Mouse (Mus musculus) limb, embryonic 12.5 days (tissue): ENCODE results near the gene Tbc1d4. TPM values are rescaled to one million over a fixed set of nuclear protein-coding genes. Genes with fewer than 3 reads are reported as not detected.

Experiments used
- ATAC-seq: fragments of 200-750 bp; cut with Nextera tagmentation; 2 replicates; pipeline ENCODE4 v1.8.0; 2017; ENCODE audit warnings: low read depth, moderate TSS enrichment; ENCODE audit not compliant: insufficient number of reproducible peaks, insufficient read depth, low FRiP score, low TSS enrichment
- H3K27ac ChIP-seq: fragments of 300-500 bp; sonication (generic); 2 replicates; pipeline ENCODE4 v1.5.1; 2016; ENCODE audit warnings: mild to moderate bottlenecking, moderate library complexity
- H3K27me3 ChIP-seq: fragments of 300-500 bp; sonication (generic); 2 replicates; pipeline ENCODE4 v1.6.1; 2016; ENCODE audit warnings: mild to moderate bottlenecking, moderate library complexity
- H3K36me3 ChIP-seq: fragments of 300-500 bp; sonication (generic); 2 replicates; pipeline ENCODE4 v1.6.1; 2016; ENCODE audit warnings: mild to moderate bottlenecking, moderate library complexity
- H3K4me1 ChIP-seq: fragments of 300-500 bp; sonication (generic); replicated peaks from 2 replicates; pipeline ENCODE4 v1.6.1; 2016
- H3K4me2 ChIP-seq: fragments of 300-500 bp; sonication (generic); 2 replicates; pipeline ENCODE4 v1.6.1; 2016; ENCODE audit warnings: mild to moderate bottlenecking, moderate library complexity
- H3K4me3 ChIP-seq: fragments of 300-500 bp; sonication (generic); replicated peaks from 2 replicates; pipeline ENCODE4 v1.5.1; 2016; ENCODE audit warnings: mild to moderate bottlenecking
- H3K9ac ChIP-seq: fragments of 300-500 bp; sonication (generic); replicated peaks from 2 replicates; pipeline ENCODE4 v1.6.1; 2016; ENCODE audit warnings: mild to moderate bottlenecking, moderate library complexity
- H3K9me3 ChIP-seq: fragments of 300-500 bp; sonication (generic); 2 replicates; pipeline ENCODE4 v1.6.1; 2016; ENCODE audit warnings: mild to moderate bottlenecking, moderate library complexity
- WGBS: fragments of 180-500 bp; shearing (Covaris S2); methylation state at CpG from one replicate; pipeline ENCODE4 v1.1.7; 2016; 5-methylcytosine and 5-hydroxymethylcytosine counted together
- polyA plus RNA-seq: library from polyadenylated mRNA; unstranded; fragments of >200 nt; fragmentation: Nextera tagmentation; extraction: Ambion mirVana; gene quantifications from 2 replicates; pipeline ENCODE4 v1.2.1, GENCODE M21; 2016

Tbc1d4 gene
- polyA plus RNA-seq, 1 experiment from 2014 or later = 10.7 TPM

DNA sequence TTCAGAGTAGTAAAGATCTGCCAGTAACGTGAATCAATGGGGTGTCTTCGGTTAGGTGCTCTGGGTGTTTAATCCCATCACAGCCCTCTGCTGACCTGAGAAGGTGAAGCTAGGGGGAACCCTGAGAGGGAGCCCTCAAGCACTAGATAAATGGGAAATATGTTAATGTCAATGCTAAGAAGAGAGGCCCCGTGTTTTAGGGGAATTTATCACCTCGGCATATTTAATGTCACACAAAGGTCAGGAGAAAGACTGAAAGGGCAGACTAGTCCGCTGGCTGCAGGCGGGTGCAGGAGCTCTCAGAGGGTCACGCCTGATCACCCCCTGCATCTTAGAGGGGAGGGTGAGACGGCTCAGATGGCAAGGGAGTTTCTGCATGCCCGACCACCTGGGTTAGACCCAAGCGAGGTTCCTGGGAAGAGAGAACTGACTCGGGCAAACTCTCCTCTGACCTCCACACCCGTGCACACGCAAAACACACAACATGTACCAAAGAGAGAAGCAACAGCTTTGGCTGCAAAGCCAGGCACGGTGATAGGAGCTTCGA lies 120.7 kb downstream of the Tbc1d4 start:
- Histone ChIP-seq H3K9me3 (no peaks in the 10 kb centered on the region), H3K27ac (no peak overlapping the region), H3K27me3 (no peaks in the 10 kb centered on the region), H3K4me2 (no peak overlapping the region), H3K4me1 (no peaks in the 10 kb centered on the region), H3K36me3 (no peaks in the 10 kb centered on the region), H3K4me3 (no peak overlapping the region), H3K9ac (no peak overlapping the region)
- no peak for ATAC-seq
- 63% methylated on average over 15 of the region's 15 CpGs for WGBS

DNA sequence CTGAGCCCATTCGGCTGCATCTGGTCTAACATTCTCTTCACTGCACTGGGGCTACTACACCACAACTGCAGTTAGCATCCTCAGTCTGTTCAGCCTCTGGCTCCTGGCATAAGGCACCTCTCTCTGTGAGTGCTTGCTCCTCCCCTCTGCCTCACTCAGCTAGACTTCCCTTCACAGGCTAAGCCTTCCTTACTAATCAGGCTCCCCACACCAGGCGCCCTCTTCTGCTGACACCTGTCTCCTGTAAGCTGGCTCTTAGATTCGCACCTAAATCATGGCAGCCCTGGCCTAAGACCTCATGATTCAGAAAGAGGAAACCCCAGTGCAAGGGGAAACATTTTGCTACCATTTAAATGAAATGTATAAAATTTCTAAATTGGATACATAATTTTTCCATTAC lies 122.4 kb downstream of the Tbc1d4 start:
- ATAC-seq = no peak
- Histone ChIP-seq H3K36me3 (no peaks in the 10 kb centered on the region), H3K27me3 (no peaks in the 10 kb centered on the region), H3K9ac (no peak overlapping the region), H3K9me3 (no peaks in the 10 kb centered on the region), H3K27ac (no peak overlapping the region), H3K4me1 (no peaks in the 10 kb centered on the region), H3K4me2 (no peak overlapping the region), H3K4me3 (no peak overlapping the region)
- WGBS = 44% methylated on average over 3 of the region's 3 CpGs

DNA sequence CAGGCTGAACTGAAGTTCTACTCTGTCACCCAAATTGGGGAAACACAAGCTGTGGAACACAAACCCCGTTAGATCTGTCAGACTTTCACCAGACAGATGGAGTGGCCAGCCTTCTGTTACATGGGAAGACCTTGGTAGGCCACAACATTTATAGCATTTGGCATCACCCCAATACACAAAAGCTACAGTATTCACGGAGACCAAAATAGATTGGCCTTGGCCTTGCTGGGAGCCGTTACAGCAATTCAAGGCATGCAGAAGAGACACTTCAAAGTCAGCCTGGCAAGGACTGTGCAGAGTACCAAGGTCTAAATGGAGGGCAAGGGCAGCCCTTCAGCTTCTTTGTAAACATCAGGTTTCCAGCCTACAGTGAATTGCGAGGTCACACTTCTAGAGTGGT lies 125.8 kb downstream of the Tbc1d4 start:
- no peaks in the 10 kb centered on the region for H3K27me3 ChIP-seq
- H3K9ac ChIP-seq = no peak overlapping the region
- H3K4me3 ChIP-seq = no peak overlapping the region
- no peaks in the 10 kb centered on the region for H3K9me3 ChIP-seq
- H3K27ac ChIP-seq = no peak overlapping the region
- no peaks in the 10 kb centered on the region for H3K4me1 ChIP-seq
- WGBS = 80% methylated on average over 4 of the region's 4 CpGs
- no peak overlapping the region for H3K4me2 ChIP-seq
- H3K36me3 ChIP-seq = no peaks in the 10 kb centered on the region
- no peak for ATAC-seq

DNA sequence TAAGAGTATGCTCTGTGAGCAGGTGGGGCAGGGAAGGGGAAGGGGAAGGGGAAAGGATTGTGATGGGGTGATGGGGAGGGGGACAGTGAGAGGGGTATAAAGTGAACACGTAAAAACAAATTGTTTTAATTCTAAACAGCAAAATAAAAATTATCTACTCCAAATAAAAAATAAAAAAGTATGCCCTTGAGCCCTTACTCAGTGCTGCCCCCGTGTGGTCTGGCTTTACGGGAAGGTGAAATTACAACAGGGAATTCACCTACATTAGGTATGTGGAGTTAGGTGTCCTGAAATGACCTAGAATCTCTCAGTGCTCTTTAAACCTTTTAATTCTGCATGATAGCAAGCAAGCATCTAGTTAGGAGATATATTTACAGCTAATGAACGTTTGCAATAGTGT lies 126.7 kb downstream of the Tbc1d4 start:
- no peaks in the 10 kb centered on the region for H3K27me3 ChIP-seq
- ATAC-seq = no peak
- no peak overlapping the region for H3K27ac ChIP-seq
- no peak overlapping the region for H3K4me2 ChIP-seq
- H3K9ac ChIP-seq = no peak overlapping the region
- 50% methylated on average over 4 of the region's 4 CpGs for WGBS
- peaks cover 8% of the 10 kb centered on the region; the same call in 1 of the 2 replicates for H3K4me1 ChIP-seq
- no peak overlapping the region for H3K4me3 ChIP-seq
- H3K36me3 ChIP-seq = no peaks in the 10 kb centered on the region
- no peaks in the 10 kb centered on the region for H3K9me3 ChIP-seq

DNA sequence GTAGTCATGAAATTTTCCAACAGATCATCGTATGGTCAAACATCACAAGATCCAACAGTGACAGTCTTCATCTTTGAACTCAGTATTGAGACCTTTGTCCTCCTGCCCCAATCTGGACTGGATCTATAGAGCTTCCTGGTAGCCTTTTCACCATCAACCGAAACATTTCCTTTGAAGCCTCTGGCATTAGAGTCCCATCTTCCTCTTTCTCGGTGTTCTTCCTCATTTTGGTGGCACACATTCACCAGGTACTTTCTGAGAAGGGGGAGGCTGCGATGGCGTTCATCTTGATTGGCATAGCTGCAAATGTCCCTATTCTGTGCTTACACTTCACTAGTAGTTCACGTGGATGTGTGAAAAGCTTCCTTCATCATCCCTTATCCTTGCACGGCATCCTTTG lies 127.8 kb downstream of the Tbc1d4 start:
- 89% methylated on average over 7 of the region's 7 CpGs for WGBS

DNA sequence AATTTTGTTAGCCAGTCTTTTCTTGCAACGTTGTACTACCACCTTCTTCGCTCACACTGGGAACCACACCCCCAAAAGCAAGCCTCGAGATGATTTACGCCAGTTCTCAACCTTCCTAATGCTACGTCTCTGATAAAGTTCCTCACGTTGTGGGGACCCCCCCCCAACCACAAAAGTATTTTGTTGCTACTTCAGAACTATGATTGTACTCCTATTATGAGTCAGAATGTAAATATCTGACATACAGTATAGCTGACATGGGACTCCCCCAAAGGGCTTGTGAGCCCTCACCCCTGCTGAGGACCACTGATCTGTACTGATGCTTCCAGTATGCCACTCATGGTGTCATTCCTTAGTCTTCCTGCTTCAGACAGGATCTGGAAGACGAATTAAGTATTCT lies 128.4 kb downstream of the Tbc1d4 start:
- Histone ChIP-seq H3K36me3 (no peaks in the 10 kb centered on the region), H3K27me3 (no peaks in the 10 kb centered on the region), H3K4me3 (no peak overlapping the region), H3K4me2 (no peak overlapping the region), H3K4me1 (peaks cover 8% of the 10 kb centered on the region; the same call in 1 of the 2 replicates), H3K9ac (no peak overlapping the region), H3K9me3 (no peaks in the 10 kb centered on the region), H3K27ac (no peak overlapping the region)
- WGBS = 84% methylated on average over 7 of the region's 7 CpGs
- ATAC-seq = no peak

More for the DNA sequence above, 127.8 kb downstream of the Tbc1d4 start:
- H3K36me3 ChIP-seq = no peaks in the 10 kb centered on the region
- no peak overlapping the region for H3K9ac ChIP-seq
- no peaks in the 10 kb centered on the region for H3K27me3 ChIP-seq
- no peak overlapping the region for H3K27ac ChIP-seq
- H3K4me3 ChIP-seq = no peak overlapping the region
- no peaks in the 10 kb centered on the region for H3K9me3 ChIP-seq
- ATAC-seq = no peak
- H3K4me2 ChIP-seq = no peak overlapping the region
- peaks cover 8% of the 10 kb centered on the region; the same call in 1 of the 2 replicates for H3K4me1 ChIP-seq

DNA sequence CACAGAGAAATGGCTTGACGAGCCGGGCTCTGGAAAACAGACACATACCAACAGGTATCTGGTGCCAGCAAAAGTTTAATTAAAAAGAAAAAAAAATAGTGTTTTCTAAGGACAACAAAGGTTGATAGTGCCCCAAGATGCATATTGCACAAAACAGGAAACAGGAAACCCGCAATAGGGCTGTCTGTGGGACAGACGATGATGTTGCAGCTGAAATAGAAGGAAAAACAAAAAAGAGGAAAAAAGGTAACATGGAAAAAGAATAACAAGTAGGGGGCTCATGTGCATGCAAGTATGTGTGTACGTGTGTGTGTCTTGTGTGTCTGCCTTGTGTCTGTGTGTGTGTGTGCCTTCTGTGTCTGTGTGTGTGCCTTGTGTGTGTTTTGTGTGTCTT lies 131.2 kb downstream of the Tbc1d4 start:
- peaks cover 8% of the 10 kb centered on the region; the same call in 1 of the 2 replicates for H3K4me1 ChIP-seq
- H3K27me3 ChIP-seq = no peaks in the 10 kb centered on the region
- H3K4me3 ChIP-seq = no peak overlapping the region
- H3K9me3 ChIP-seq = no peaks in the 10 kb centered on the region; the same call in 1 of the 2 replicates
- no peak overlapping the region for H3K4me2 ChIP-seq
- 53% methylated on average over 5 of the region's 5 CpGs for WGBS
- H3K27ac ChIP-seq = no peak overlapping the region
- H3K9ac ChIP-seq = no peak overlapping the region
- no peak for ATAC-seq
- no peaks in the 10 kb centered on the region for H3K36me3 ChIP-seq

DNA sequence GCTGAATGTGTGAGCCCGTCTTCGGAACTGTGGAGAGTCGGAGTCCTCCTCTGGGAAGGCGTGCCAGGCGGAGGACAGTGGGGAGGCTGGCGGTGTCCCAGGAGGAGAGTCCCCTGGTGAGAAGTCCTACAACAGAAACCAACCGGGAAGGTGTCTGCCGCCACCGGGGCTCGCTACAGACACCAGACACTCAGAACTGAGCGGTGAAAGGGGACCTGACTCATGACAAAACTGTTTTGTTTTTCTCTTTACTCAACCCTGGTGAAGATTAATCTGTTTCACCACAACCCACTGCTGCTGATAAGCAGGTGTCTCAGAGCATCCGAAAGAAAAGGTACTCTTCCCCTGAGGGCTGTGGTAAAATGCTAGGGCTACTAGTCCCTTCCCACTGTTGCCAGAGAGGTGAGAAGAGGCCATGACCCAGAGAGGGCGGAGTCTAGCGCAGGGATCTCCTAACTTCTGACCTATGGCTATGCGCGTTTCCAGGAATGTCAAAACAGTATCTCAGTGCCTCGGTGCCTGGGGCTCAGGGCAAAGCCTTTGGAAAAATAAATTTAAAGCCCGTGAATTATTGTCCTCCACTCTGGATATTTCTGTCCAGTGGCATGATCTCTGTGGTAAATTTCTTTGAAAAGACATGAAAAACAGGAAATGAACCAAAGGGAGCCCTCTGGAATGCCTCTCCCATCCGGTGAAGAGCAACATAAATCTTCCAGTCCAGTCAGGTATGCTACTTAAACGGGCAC lies 131.7 kb downstream of the Tbc1d4 start:
- no peak overlapping the region for H3K4me2 ChIP-seq
- H3K9ac ChIP-seq = no peak overlapping the region
- WGBS = 56% methylated on average over 20 of the region's 20 CpGs
- H3K9me3 ChIP-seq = no peaks in the 10 kb centered on the region; the same call in 1 of the 2 replicates
- H3K27me3 ChIP-seq = no peaks in the 10 kb centered on the region
- peaks cover 8% of the 10 kb centered on the region; the same call in 1 of the 2 replicates for H3K4me1 ChIP-seq
- ATAC-seq = no peak
- no peak overlapping the region for H3K4me3 ChIP-seq
- H3K36me3 ChIP-seq = no peaks in the 10 kb centered on the region
- H3K27ac ChIP-seq = peak overlapping the region; percentile 12; the same call in 1 of the 2 replicates

DNA sequence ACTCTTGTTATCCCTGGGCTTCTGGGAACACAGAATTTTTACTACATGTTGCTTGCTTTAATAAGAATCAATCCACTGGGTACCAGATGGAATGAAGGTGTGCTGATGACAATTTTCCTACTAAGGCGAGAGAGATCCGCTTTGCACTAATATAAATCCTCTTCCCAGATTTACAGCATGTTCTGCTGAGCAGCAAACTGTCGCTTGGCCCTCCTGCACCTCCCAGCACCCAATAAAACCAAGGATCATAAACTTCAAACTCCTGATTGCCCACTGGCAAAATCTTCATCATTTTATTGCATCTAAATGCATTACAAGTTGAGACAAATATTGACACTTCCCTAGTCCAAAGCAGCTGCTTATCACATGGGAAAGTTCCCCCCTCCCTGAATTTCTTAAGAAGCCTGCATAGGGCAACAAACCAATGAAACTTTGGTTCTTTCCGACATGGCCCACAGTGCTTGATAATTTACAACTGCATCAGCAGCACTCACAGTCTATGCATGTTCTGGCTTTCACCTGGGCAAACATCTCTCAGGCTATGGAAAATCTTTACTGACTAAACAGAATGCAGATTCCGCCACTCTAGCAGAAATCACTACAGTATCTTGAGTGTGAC lies 139.4 kb downstream of the Tbc1d4 start:
- Histone ChIP-seq H3K9me3 (no peaks in the 10 kb centered on the region; the same call in 1 of the 2 replicates), H3K9ac (no peak overlapping the region), H3K27ac (no peak overlapping the region), H3K4me1 (peaks cover 15% of the 10 kb centered on the region), H3K4me2 (no peak overlapping the region), H3K4me3 (no peak overlapping the region), H3K36me3 (no peaks in the 10 kb centered on the region), H3K27me3 (no peaks in the 10 kb centered on the region)
- no peak for ATAC-seq
- 36% methylated on average over 5 of the region's 5 CpGs for WGBS

DNA sequence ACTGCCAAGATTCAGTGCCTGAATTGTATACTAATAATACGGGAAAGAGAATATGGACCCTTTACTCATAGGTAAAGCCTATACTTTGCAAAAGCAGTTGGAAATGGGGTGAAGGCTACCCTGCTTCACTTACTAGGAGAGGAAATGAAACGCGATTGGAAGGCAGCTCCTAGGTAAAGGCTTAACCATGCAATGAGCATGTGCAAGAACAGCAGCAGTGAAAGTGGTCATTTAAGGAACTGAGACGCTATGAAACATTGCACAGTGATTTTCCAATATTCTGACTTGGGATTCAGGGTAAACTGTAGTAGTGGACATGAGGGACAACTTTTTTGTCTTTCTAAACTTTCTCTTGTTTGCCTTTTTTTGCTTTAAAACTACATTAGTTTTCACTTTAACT lies 140.8 kb downstream of the Tbc1d4 start:
- H3K4me2 ChIP-seq = no peak overlapping the region
- H3K36me3 ChIP-seq = no peaks in the 10 kb centered on the region
- H3K27me3 ChIP-seq = no peaks in the 10 kb centered on the region
- no peaks in the 10 kb centered on the region for H3K9me3 ChIP-seq
- no peak overlapping the region for H3K9ac ChIP-seq
- H3K4me1 ChIP-seq = peaks cover 15% of the 10 kb centered on the region
- no peak for ATAC-seq
- H3K27ac ChIP-seq = no peak overlapping the region
- 88% methylated on average over 4 of the region's 4 CpGs for WGBS
- H3K4me3 ChIP-seq = no peak overlapping the region

DNA sequence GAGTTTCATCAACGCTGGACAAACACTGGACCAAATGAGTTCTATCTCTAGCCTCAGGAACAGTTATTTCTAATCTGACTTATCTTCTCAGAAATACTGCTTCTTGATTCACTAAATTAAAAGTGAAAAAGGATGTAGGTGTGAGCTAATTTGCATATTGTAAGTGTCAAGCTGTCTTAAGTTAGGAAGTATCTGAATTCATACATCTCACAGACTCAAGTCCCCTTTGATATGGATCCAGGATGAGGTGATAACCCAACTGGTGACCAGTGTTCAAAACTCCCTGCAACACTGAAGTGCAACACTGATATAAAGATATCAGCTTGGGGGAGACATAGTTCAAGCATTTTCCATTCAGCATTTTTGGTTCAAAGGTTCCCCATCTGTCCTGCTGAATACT lies 141.5 kb downstream of the Tbc1d4 start:
- Histone ChIP-seq H3K27ac (no peak overlapping the region), H3K4me1 (peaks cover 15% of the 10 kb centered on the region), H3K9ac (no peak overlapping the region), H3K4me3 (no peak overlapping the region), H3K4me2 (no peak overlapping the region), H3K27me3 (no peaks in the 10 kb centered on the region), H3K36me3 (no peaks in the 10 kb centered on the region), H3K9me3 (no peaks in the 10 kb centered on the region)
- WGBS = 95% methylated on average over 1 of the region's 1 CpGs
- ATAC-seq = no peak
